Mouse (Mus musculus): ENCODE measurements at regions not wholly inside any gene's neighbourhood (a gene's known extent, or its start where the extent isn't known, plus 50 kb on each side); places are given as distances from the start of the nearest gene placed in this dataset.
A peak's percentile ranks its signal among the peaks of the same experiment; 100 is the strongest.

- DNase-seq (ENCODE audit: low spot score) = no peak
- Histone ChIP-seq H3K27me3 (ENCODE audit: insufficient read depth, poor library complexity, severe bottlenecking) (no peaks in the 10 kb centered on the region), H3K4me3 (no peak overlapping the region), H3K9me3 (no peaks in the 10 kb centered on the region), H3K27ac (no peak overlapping the region), H3K36me3 (no peaks in the 10 kb centered on the region), H3K4me1 (replicated peaks) (no peaks in the 10 kb centered on the region)
- 77% methylated on average over 2 of the region's 2 CpGs for WGBS
Measured at GRCm38 (mm10) chr2:114923911-114924310, 269.1 kb upstream of the Dph6 start.

DNA sequence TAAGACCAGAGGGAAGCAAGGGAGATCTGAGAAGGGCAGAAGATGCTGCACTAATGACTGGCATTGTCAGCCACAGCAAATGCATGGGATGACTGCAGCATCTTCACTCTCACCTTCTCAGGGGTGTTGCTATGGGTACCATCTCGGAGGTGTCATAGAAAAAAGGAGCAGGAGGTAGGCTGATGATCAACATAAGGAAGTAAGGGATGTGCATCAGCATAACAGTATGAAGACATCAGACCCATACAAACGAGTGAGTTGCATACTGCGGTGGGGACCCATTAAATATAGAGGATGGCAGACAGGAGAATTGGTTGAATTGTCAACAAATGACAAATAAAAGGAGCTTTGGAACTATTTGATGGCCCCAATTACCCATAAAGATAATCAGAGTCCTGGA lies 280.7 kb upstream of the Dph6 start:
- no peaks in the 10 kb centered on the region for H3K9me3 ChIP-seq
- H3K36me3 ChIP-seq = no peaks in the 10 kb centered on the region
- H3K27me3 ChIP-seq (ENCODE audit: insufficient read depth, poor library complexity, severe bottlenecking) = no peaks in the 10 kb centered on the region
- no peak overlapping the region for H3K27ac ChIP-seq
- H3K4me3 ChIP-seq = no peak overlapping the region
- no peaks in the 10 kb centered on the region for H3K4me1 ChIP-seq (replicated peaks)
- DNase-seq (ENCODE audit: low spot score) = no peak
- 86% methylated on average over 3 of the region's 3 CpGs for WGBS

DNA sequence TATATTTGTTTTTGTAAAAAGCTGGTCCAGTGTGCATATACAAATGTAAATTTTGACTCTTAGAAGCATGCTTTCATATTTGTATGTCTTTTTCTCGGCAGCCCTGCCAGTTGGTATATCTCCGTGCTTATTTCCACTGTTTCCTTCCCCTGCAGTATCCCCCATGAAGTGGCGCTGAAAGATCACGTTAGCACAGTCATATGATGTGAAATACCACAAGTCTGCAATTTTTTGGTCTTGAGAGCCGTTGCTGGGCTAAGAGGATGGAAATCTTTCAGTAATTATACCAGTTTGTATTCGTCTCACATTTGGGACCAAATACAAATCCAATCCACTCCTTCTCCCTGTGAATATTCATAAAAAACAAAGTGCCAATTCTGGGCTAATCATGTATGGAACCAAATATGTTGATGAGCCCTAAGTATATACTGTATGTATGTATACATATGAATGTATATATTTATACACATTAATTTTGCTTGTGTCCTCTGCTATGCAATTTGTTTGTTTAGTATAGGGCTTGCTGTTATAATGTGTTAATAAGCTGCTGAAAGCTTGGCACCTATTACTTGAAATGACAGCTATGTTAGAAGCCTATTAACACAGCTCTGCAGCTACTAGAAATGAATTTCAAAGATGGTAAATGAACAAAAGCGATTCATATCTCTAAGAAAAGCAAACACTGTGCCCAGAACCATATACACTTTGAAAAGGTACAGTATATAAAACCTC lies 283.8 kb upstream of the Dph6 start:
- no peak for DNase-seq (ENCODE audit: low spot score)
- 78% methylated on average over 7 of the region's 7 CpGs for WGBS
- Histone ChIP-seq H3K36me3 (no peaks in the 10 kb centered on the region), H3K27ac (no peak overlapping the region), H3K27me3 (ENCODE audit: insufficient read depth, poor library complexity, severe bottlenecking) (no peaks in the 10 kb centered on the region), H3K9me3 (no peaks in the 10 kb centered on the region), H3K4me1 (replicated peaks) (no peaks in the 10 kb centered on the region), H3K4me3 (no peak overlapping the region)

- H3K27ac ChIP-seq = no peak overlapping the region
- no peak for DNase-seq (ENCODE audit: low spot score)
- H3K9me3 ChIP-seq = no peaks in the 10 kb centered on the region
- no peaks in the 10 kb centered on the region for H3K36me3 ChIP-seq
- no peaks in the 10 kb centered on the region for H3K4me1 ChIP-seq (replicated peaks)
- H3K4me3 ChIP-seq = no peak overlapping the region
- H3K27me3 ChIP-seq (ENCODE audit: insufficient read depth, poor library complexity, severe bottlenecking) = no peaks in the 10 kb centered on the region
- WGBS = 82% methylated on average over 3 of the region's 3 CpGs
Measured at GRCm38 (mm10) chr2:114966111-114966510, 311.3 kb upstream of the Dph6 start.

DNA sequence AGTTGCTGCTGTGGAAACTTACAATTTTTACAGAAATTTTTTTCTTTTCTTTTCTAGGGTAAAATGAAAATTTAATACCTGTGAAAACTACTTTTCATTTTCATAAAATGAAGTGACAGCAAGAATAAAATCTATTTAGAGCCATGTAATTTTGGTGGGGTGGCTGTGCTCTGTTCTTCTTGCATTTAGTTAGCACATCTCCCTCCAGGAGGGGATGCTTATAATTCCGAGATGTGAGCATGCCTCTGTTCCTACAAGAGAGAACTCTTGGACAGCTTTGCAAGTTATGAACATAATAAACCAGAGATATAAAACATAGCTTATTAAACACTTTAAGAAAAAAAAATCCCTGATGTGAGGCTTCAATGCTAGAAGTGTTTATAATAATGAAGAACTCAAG lies 313.9 kb upstream of the Dph6 start:
- no peak for DNase-seq (ENCODE audit: low spot score)
- Histone ChIP-seq H3K27ac (no peak overlapping the region), H3K27me3 (ENCODE audit: insufficient read depth, poor library complexity, severe bottlenecking) (no peaks in the 10 kb centered on the region), H3K4me1 (replicated peaks) (no peaks in the 10 kb centered on the region), H3K4me3 (no peak overlapping the region), H3K9me3 (no peaks in the 10 kb centered on the region), H3K36me3 (no peaks in the 10 kb centered on the region)
- WGBS = 56% methylated on average over 1 of the region's 1 CpGs

DNA sequence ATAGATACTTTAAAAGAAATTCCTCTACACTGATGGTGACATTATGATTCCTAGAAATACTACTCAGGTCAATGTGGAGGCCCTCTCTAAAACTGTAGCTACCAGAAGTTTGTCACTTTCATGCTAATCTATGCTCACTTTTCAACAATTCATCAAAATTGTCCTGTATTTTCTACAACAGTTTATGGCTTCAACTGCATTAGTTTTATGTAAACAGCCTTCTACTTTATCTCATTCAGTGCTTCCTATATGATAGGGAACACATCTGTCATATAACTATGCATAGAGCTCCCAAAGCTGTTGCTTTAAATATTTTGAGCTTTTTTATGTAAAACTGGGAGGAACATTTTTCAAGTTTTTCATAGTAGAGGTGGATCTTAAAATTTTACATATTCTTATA lies 338.7 kb upstream of the Dph6 start:
- Histone ChIP-seq H3K27me3 (ENCODE audit: insufficient read depth, poor library complexity, severe bottlenecking) (no peaks in the 10 kb centered on the region), H3K4me1 (replicated peaks) (no peaks in the 10 kb centered on the region), H3K36me3 (no peaks in the 10 kb centered on the region), H3K27ac (no peak overlapping the region), H3K9me3 (no peaks in the 10 kb centered on the region), H3K4me3 (no peak overlapping the region)
- DNase-seq (ENCODE audit: low spot score) = no peak

GRCm38 (mm10) chr2:114993882-114994281 lies 339.1 kb upstream of the Dph6 start:
- WGBS = 87% methylated on average over 2 of the region's 2 CpGs
- no peaks in the 10 kb centered on the region for H3K4me1 ChIP-seq (replicated peaks)
- H3K9me3 ChIP-seq = no peaks in the 10 kb centered on the region
- H3K36me3 ChIP-seq = no peaks in the 10 kb centered on the region
- no peaks in the 10 kb centered on the region for H3K27me3 ChIP-seq (ENCODE audit: insufficient read depth, poor library complexity, severe bottlenecking)
- no peak overlapping the region for H3K27ac ChIP-seq
- DNase-seq (ENCODE audit: low spot score) = no peak
- no peak overlapping the region for H3K4me3 ChIP-seq

- H3K9me3 ChIP-seq = no peaks in the 10 kb centered on the region
- no peaks in the 10 kb centered on the region for H3K4me1 ChIP-seq (replicated peaks)
- 84% methylated on average over 2 of the region's 2 CpGs for WGBS
- H3K27ac ChIP-seq = no peak overlapping the region
- H3K36me3 ChIP-seq = no peaks in the 10 kb centered on the region
- no peak for DNase-seq (ENCODE audit: low spot score)
- no peaks in the 10 kb centered on the region for H3K27me3 ChIP-seq (ENCODE audit: insufficient read depth, poor library complexity, severe bottlenecking)
- H3K4me3 ChIP-seq = no peak overlapping the region
Measured at GRCm38 (mm10) chr2:114994691-114995347, 340.1 kb upstream of the Dph6 start.

GRCm38 (mm10) chr2:115013916-115014315 lies 359.2 kb upstream of the Dph6 start:
- DNase-seq (ENCODE audit: low spot score) = no peak
- Histone ChIP-seq H3K27me3 (ENCODE audit: insufficient read depth, poor library complexity, severe bottlenecking) (no peaks in the 10 kb centered on the region), H3K27ac (no peak overlapping the region), H3K4me3 (no peak overlapping the region), H3K4me1 (replicated peaks) (no peaks in the 10 kb centered on the region), H3K36me3 (no peaks in the 10 kb centered on the region), H3K9me3 (no peaks in the 10 kb centered on the region)
- WGBS = 92% methylated on average over 1 of the region's 1 CpGs

DNA sequence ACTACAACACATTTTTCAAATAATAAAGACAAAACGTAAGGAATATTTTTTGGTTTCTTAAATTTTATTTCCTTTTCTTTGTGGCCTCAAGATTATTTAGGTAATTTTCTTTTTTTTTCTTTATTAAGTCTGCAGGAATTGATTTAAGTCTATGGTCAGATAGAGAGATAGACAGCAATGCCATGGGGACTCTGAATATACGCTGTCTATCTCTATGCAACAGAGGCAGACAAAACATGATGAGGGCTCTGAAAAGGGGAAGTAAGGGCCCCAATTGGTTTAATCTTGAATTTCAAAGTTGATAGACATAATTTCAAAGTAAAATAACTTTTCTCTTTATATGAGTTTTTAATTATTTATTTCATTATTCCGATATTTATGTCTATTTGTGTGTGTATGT lies 372.0 kb upstream of the Dph6 start:
- Histone ChIP-seq H3K36me3 (no peaks in the 10 kb centered on the region), H3K4me3 (no peak overlapping the region), H3K27ac (no peak overlapping the region), H3K9me3 (no peaks in the 10 kb centered on the region), H3K4me1 (replicated peaks) (peaks cover 7% of the 10 kb centered on the region; the same call in 1 of the 2 replicates), H3K27me3 (ENCODE audit: insufficient read depth, poor library complexity, severe bottlenecking) (no peaks in the 10 kb centered on the region)
- no peak for DNase-seq (ENCODE audit: low spot score)
- WGBS = 90% methylated on average over 3 of the region's 3 CpGs

DNA sequence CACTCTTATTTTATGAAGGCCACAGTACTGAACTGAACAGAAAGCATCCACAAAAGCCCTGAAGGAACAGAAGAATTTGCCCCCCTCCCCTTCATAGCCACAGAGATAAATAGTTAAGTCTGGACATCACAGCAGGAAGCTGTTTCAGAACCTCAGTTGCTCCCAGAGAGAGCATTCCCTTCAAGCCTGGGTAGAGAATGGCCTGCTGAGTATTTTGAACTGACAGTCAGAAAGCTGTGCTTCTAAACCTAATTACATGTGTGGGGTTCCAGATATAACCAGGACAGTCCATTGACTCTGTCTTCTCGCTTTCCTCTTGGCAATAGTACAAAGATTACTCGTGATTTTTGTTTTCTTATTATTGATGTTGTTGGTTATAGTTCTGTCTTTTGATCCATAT lies 376.4 kb upstream of the Dph6 start:
- Histone ChIP-seq H3K36me3 (no peaks in the 10 kb centered on the region), H3K27ac (no peak overlapping the region), H3K9me3 (no peaks in the 10 kb centered on the region), H3K4me1 (replicated peaks) (peaks cover 7% of the 10 kb centered on the region; the same call in 1 of the 2 replicates), H3K4me3 (no peak overlapping the region), H3K27me3 (ENCODE audit: insufficient read depth, poor library complexity, severe bottlenecking) (no peaks in the 10 kb centered on the region)
- 45% methylated on average over 2 of the region's 2 CpGs for WGBS
- peak; percentile 5 for DNase-seq (ENCODE audit: low spot score)

GRCm38 (mm10) chr2:115036205-115036604 lies 381.4 kb upstream of the Dph6 start:
- H3K27ac ChIP-seq = no peak overlapping the region
- H3K36me3 ChIP-seq = no peaks in the 10 kb centered on the region
- H3K9me3 ChIP-seq = no peaks in the 10 kb centered on the region
- no peak for DNase-seq (ENCODE audit: low spot score)
- WGBS = 82% methylated on average over 3 of the region's 3 CpGs
- no peak overlapping the region for H3K4me3 ChIP-seq
- H3K27me3 ChIP-seq (ENCODE audit: insufficient read depth, poor library complexity, severe bottlenecking) = no peaks in the 10 kb centered on the region
- peaks cover under 1% of the 10 kb centered on the region; the same call in 1 of the 2 replicates for H3K4me1 ChIP-seq (replicated peaks)

- no peaks in the 10 kb centered on the region for H3K9me3 ChIP-seq
- no peak for DNase-seq (ENCODE audit: low spot score)
- H3K36me3 ChIP-seq = no peaks in the 10 kb centered on the region
- 69% methylated on average over 7 of the region's 7 CpGs for WGBS
- H3K27me3 ChIP-seq (ENCODE audit: insufficient read depth, poor library complexity, severe bottlenecking) = no peaks in the 10 kb centered on the region
- H3K4me3 ChIP-seq = no peak overlapping the region
- no peaks in the 10 kb centered on the region for H3K4me1 ChIP-seq (replicated peaks)
- H3K27ac ChIP-seq = no peak overlapping the region
Measured at GRCm38 (mm10) chr2:115042299-115042785, 387.6 kb upstream of the Dph6 start.

Data from hindbrain, embryonic 10.5 days (tissue).